Mouse (Mus musculus): ENCODE data around the gene Ppp6r2. TPM values are rescaled to one million over a fixed set of nuclear protein-coding genes. Genes with fewer than 3 reads are reported as not detected.

Ppp6r2 gene
- total RNA-seq (2021), result 100 to 1,000 TPM; 161 to 171 TPM
- long read RNA-seq, experiment 1, partial matches to known transcripts, result 7 of 53 reads
- long read RNA-seq, experiment 1, other reads (novel, unspliced or antisense), result 44 of 53 reads
- long read RNA-seq, experiment 2, partial matches to known transcripts, result 6 of 44 reads
- long read RNA-seq, experiment 2, other reads (novel, unspliced or antisense), result 35 of 44 reads

- H3K4me3 ChIP-seq, result peak within 1 kb of the TSS; percentile 100
- peak; percentile 42 for TF ChIP-seq CTCF (IDR thresholded peaks at IDR 0.05)
- intact Hi-C loops (cut with DNase I), result loop anchor here (1.0 to 5.0 kb wide), 6 partner anchors 15 to 384 kb away; partner anchors contain the start of genes Dennd6b, Hdac10 and Mapk11
- peak; percentile 81 to 82 for DNase-seq (ENCODE audit: extremely low spot score in 1 of 2, low spot score in 2 of 2)
- peak within 1 kb of the TSS; percentile 97 for H3K27ac ChIP-seq
Observed at GRCm38 (mm10) chr15:89210915-89211715, at the start of gene Ppp6r2. Gene Ppp6r2, plus strand, starts transcription at chr15:89211553.

GRCm38 (mm10) chr15:89165478-89165877, 45.9 kb upstream of the Ppp6r2 start:
- Histone ChIP-seq H3K4me3 (no peak overlapping the region), H3K27ac (no peak overlapping the region)
- TF ChIP-seq CTCF (IDR thresholded peaks at IDR 0.05), result no peak
- DNase-seq (ENCODE audit: extremely low spot score in 1 of 2, low spot score in 2 of 2), result no peak
- intact Hi-C loops (cut with DNase I), result no loop called here

- intact Hi-C loops (cut with DNase I), result no loop called here
- Histone ChIP-seq H3K4me3 (peak overlapping the region; percentile 19; the same call in 1 of the 2 replicates), H3K27ac (peak overlapping the region; percentile 60; the same call in 1 of the 2 replicates)
- TF ChIP-seq CTCF (IDR thresholded peaks at IDR 0.05), result no peak
- DNase-seq (ENCODE audit: extremely low spot score in 1 of 2, low spot score in 2 of 2), result no peak
Observed at GRCm38 (mm10) chr15:89168922-89169321, 42.4 kb upstream of the Ppp6r2 start.

GRCm38 (mm10) chr15:89169431-89169830, 41.9 kb upstream of the Ppp6r2 start:
- Histone ChIP-seq H3K4me3 (peak overlapping the region; percentile 19; the same call in 1 of the 2 replicates), H3K27ac (peak overlapping the region; percentile 60)
- intact Hi-C loops (cut with DNase I), result no loop called here
- TF ChIP-seq CTCF (IDR thresholded peaks at IDR 0.05), result no peak
- peak; percentile 83 for DNase-seq (ENCODE audit: extremely low spot score in 1 of 2, low spot score in 2 of 2)

GRCm38 (mm10) chr15:89170102-89170501, 41.3 kb upstream of the Ppp6r2 start:
- TF ChIP-seq CTCF (IDR thresholded peaks at IDR 0.05), result no peak
- no peak for DNase-seq (ENCODE audit: extremely low spot score in 1 of 2, low spot score in 2 of 2)
- Histone ChIP-seq H3K4me3 (no peak overlapping the region), H3K27ac (peak overlapping the region; percentile 60)
- intact Hi-C loops (cut with DNase I), result no loop called here

- intact Hi-C loops (cut with DNase I), result no loop called here
- TF ChIP-seq CTCF (IDR thresholded peaks at IDR 0.05), result no peak
- Histone ChIP-seq H3K27ac (no peak overlapping the region), H3K4me3 (no peak overlapping the region)
- no peak for DNase-seq (ENCODE audit: extremely low spot score in 1 of 2, low spot score in 2 of 2)
Observed at GRCm38 (mm10) chr15:89171526-89172051, 39.8 kb upstream of the Ppp6r2 start.

- TF ChIP-seq CTCF (IDR thresholded peaks at IDR 0.05), result no peak
- no peak for DNase-seq (ENCODE audit: extremely low spot score in 1 of 2, low spot score in 2 of 2)
- intact Hi-C loops (cut with DNase I), result no loop called here
- H3K4me3 ChIP-seq, result peak overlapping the region; percentile 82
- H3K27ac ChIP-seq, result peak overlapping the region; percentile 85
Observed at GRCm38 (mm10) chr15:89172276-89172935, 38.9 kb upstream of the Ppp6r2 start.

GRCm38 (mm10) chr15:89173024-89173905, 38.1 kb upstream of the Ppp6r2 start:
- intact Hi-C loops (cut with DNase I), result no loop called here
- DNase-seq (ENCODE audit: extremely low spot score in 1 of 2, low spot score in 2 of 2), result peak; percentile 45 to 46

GRCm38 (mm10) chr15:89173906-89174214, 37.5 kb upstream of the Ppp6r2 start:
- no peak for DNase-seq (ENCODE audit: extremely low spot score in 1 of 2, low spot score in 2 of 2)
- intact Hi-C loops (cut with DNase I), result no loop called here
- no peak for TF ChIP-seq CTCF (IDR thresholded peaks at IDR 0.05)
- H3K27ac ChIP-seq, result no peak overlapping the region
- H3K4me3 ChIP-seq, result peak overlapping the region; percentile 82

More at GRCm38 (mm10) chr15:89173024-89173905, 38.1 kb upstream of the Ppp6r2 start:
- H3K27ac ChIP-seq, result peak overlapping the region; percentile 85
- peak overlapping the region; percentile 82 for H3K4me3 ChIP-seq
- TF ChIP-seq CTCF (IDR thresholded peaks at IDR 0.05), result peak; percentile 2; the same call in 1 of the 2 replicates

GRCm38 (mm10) chr15:89174889-89175339, 36.4 kb upstream of the Ppp6r2 start:
- Histone ChIP-seq H3K4me3 (no peak overlapping the region), H3K27ac (no peak overlapping the region)
- TF ChIP-seq CTCF (IDR thresholded peaks at IDR 0.05), result no peak
- DNase-seq (ENCODE audit: extremely low spot score in 1 of 2, low spot score in 2 of 2), result no peak
- intact Hi-C loops (cut with DNase I), result no loop called here

Data from left cerebral cortex, adult 2 months (tissue).